Mouse (Mus musculus) effector memory CD4-positive, alpha-beta T cell, adult 5 months (primary cell): ENCODE results near the gene Glul. TPM values are rescaled to one million over a fixed set of nuclear protein-coding genes. Genes with fewer than 3 reads are reported as not detected.

ENCODE experiments used
- polyA plus RNA-seq: library from polyadenylated mRNA; unstranded; fragments of 100-300 nt; shearing (Covaris generic); gene quantifications from one replicate; pipeline ENCODE4 v1.2.1, GENCODE M21; 2017

Glul gene
- polyA plus RNA-seq, result 45.0 TPM

GRCm38 (mm10) chr1:153899731-153900380, at the start of gene Glul, which contains the start of gene Teddm2:
Gene Glul, plus strand, starts transcription at chr1:153899944.
Gene Teddm2, minus strand, starts transcription at chr1:153900228.

GRCm38 (mm10) chr1:153874045-153874444, 25.7 kb upstream of the Glul start, which contains the start of gene Teddm1b:
Gene Teddm1b, plus strand, starts transcription at chr1:153874345.

GRCm38 (mm10) chr1:153891442-153891841, 8.3 kb upstream of the Glul start, which contains the start of gene Teddm1a:
Gene Teddm1a, plus strand, starts transcription at chr1:153891742.

Other genes with a start within 250 kb of the Glul start
- gene Rgs8, start 246.9 kb upstream of the Glul start, polyA plus RNA-seq, result 0.24 TPM
- 56.7 TPM for gene Rgs16, start 159.6 kb upstream of the Glul start, polyA plus RNA-seq
- gene Rnasel, start 150.5 kb upstream of the Glul start, polyA plus RNA-seq, result 13.1 TPM
- not detected for gene Rgsl1, start 55.8 kb upstream of the Glul start, polyA plus RNA-seq
- gene Teddm1b, start 25.6 kb upstream of the Glul start, polyA plus RNA-seq, result not detected
- gene Teddm1a, start 8.2 kb upstream of the Glul start, polyA plus RNA-seq, result not detected
- 0.46 TPM for gene Teddm2, start 284 bp downstream of the Glul start, polyA plus RNA-seq